Mouse (Mus musculus): ENCODE measurements around the gene Mrpl42. TPM values are rescaled to one million over a fixed set of nuclear protein-coding genes. Genes with fewer than 3 reads are reported as not detected.
"Not testable (repeated sequence)": the region's sequence is repeated elsewhere in the genome, so short reads cannot be mapped to it uniquely, and the experiment has no call there.

Gene Mrpl42
- 749 and 770 TPM in 2 replicates for polyA plus RNA-seq (2012; ENCODE audit: insufficient read depth, insufficient read length, missing spikeins)

- H3K4me1 ChIP-seq (ENCODE audit: control insufficient read depth, insufficient read depth, insufficient read length, low read length) = no peaks in the 10 kb centered on the region
- H3K4me3 ChIP-seq (ENCODE audit: insufficient read depth, low read depth, low read length) = peak within 1 kb of the TSS; percentile 100
- peak within 1 kb of the TSS; percentile 94 for H3K27ac ChIP-seq (replicated peaks; ENCODE audit: low read depth, low read length)
Observed at GRCm38 (mm10) chr10:95501463-95502081, at the start of gene Mrpl42. Gene Mrpl42 (minus strand): TSS chr10:95501940.

- no peak overlapping the region for H3K4me3 ChIP-seq (ENCODE audit: insufficient read depth, low read depth, low read length)
- H3K27ac ChIP-seq (replicated peaks; ENCODE audit: low read depth, low read length) = no peak overlapping the region
- peaks cover 11% of the 10 kb centered on the region for H3K4me1 ChIP-seq (ENCODE audit: control insufficient read depth, insufficient read depth, insufficient read length, low read length)
Observed at GRCm38 (mm10) chr10:95550506-95550905, 48.8 kb upstream of the Mrpl42 start.

- not testable (repeated sequence) for H3K27ac ChIP-seq (replicated peaks; ENCODE audit: low read depth, low read length); H3K4me1 ChIP-seq (ENCODE audit: control insufficient read depth, insufficient read depth, insufficient read length, low read length); H3K4me3 ChIP-seq (ENCODE audit: insufficient read depth, low read depth, low read length)
Observed at GRCm38 (mm10) chr10:95549080-95549479, 47.3 kb upstream of the Mrpl42 start.

- Histone ChIP-seq H3K27ac (replicated peaks; ENCODE audit: low read depth, low read length) (peak overlapping the region; percentile 40), H3K4me3 (ENCODE audit: insufficient read depth, low read depth, low read length) (no peak overlapping the region), H3K4me1 (ENCODE audit: control insufficient read depth, insufficient read depth, insufficient read length, low read length) (no peaks in the 10 kb centered on the region)
Observed at GRCm38 (mm10) chr10:95548154-95548826, 46.5 kb upstream of the Mrpl42 start.

DNA sequence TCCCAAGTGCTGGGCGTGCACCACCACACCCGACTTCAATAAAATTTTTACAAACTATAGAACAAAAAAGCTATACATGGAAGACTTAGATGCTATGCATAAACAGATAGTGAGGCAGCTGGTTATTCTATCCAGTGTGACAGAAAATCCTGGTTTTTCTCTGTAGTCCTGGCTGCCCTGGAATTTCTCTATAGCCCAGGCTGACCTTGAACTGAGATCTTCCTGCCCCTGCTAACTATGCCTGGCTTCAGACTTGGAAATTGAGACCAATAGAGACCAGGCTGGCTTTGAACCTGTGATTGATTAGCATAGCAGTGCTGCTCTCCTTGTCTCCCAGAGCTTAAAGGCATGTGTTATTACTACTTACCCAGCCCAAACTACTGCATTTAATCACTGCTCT lies 44.4 kb upstream of the Mrpl42 start:
- Histone ChIP-seq H3K4me1 (ENCODE audit: control insufficient read depth, insufficient read depth, insufficient read length, low read length) (no peaks in the 10 kb centered on the region), H3K27ac (replicated peaks; ENCODE audit: low read depth, low read length) (no peak overlapping the region), H3K4me3 (ENCODE audit: insufficient read depth, low read depth, low read length) (no peak overlapping the region)

GRCm38 (mm10) chr10:95545051-95545450 lies 43.3 kb upstream of the Mrpl42 start:
- Histone ChIP-seq H3K4me1 (ENCODE audit: control insufficient read depth, insufficient read depth, insufficient read length, low read length) (no peaks in the 10 kb centered on the region), H3K27ac (replicated peaks; ENCODE audit: low read depth, low read length) (no peak overlapping the region), H3K4me3 (ENCODE audit: insufficient read depth, low read depth, low read length) (no peak overlapping the region)

GRCm38 (mm10) chr10:95544651-95545050 lies 42.9 kb upstream of the Mrpl42 start:
- Histone ChIP-seq H3K27ac (replicated peaks; ENCODE audit: low read depth, low read length) (no peak overlapping the region), H3K4me1 (ENCODE audit: control insufficient read depth, insufficient read depth, insufficient read length, low read length) (no peaks in the 10 kb centered on the region), H3K4me3 (ENCODE audit: insufficient read depth, low read depth, low read length) (no peak overlapping the region)

- no peak overlapping the region for H3K4me3 ChIP-seq (ENCODE audit: insufficient read depth, low read depth, low read length)
- no peaks in the 10 kb centered on the region for H3K4me1 ChIP-seq (ENCODE audit: control insufficient read depth, insufficient read depth, insufficient read length, low read length)
- H3K27ac ChIP-seq (replicated peaks; ENCODE audit: low read depth, low read length) = no peak overlapping the region; the same call in 1 of the 2 replicates
Observed at GRCm38 (mm10) chr10:95544004-95544403, 42.3 kb upstream of the Mrpl42 start.

DNA sequence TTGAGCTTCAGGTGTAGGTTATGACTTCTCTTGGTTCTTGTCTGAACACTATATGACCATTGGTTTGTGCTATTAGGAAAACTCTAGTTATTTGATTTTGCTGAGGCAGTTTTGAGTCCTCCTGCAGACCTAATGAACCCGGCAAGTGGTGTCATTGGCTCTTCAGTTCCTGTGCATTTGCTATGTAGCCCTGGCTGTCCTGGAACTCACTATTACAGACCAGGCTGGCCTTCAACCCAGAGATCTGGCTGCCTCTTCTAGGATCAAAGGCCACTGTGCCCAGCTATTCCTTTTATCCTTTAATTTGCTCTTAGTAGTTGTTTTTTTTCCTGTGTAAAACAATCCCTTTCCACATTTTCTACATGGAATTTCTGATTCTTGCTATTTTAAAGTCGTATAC lies 41.6 kb upstream of the Mrpl42 start:
- Histone ChIP-seq H3K27ac (replicated peaks; ENCODE audit: low read depth, low read length) (no peak overlapping the region), H3K4me1 (ENCODE audit: control insufficient read depth, insufficient read depth, insufficient read length, low read length) (no peaks in the 10 kb centered on the region), H3K4me3 (ENCODE audit: insufficient read depth, low read depth, low read length) (no peak overlapping the region)

DNA sequence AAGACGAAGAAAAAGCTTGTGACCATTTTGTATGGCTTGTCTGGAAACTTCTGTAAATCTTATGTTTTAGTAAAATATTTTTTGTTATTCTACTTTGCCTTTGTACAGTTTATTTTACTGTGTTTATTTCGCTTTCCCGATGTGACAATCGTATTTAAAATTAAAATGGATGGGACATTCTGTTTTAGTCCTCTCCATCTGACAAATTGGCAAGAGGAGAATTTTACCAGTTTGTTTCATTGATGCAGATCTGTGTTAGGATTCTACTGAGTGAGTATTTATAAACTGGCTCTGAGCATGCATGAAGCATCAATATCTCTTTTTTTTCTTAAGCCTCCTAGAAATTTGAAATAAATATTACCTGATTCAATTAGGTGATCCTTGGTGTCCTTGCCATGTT lies 41.2 kb upstream of the Mrpl42 start:
- no peaks in the 10 kb centered on the region for H3K4me1 ChIP-seq (ENCODE audit: control insufficient read depth, insufficient read depth, insufficient read length, low read length)
- no peak overlapping the region for H3K4me3 ChIP-seq (ENCODE audit: insufficient read depth, low read depth, low read length)
- no peak overlapping the region for H3K27ac ChIP-seq (replicated peaks; ENCODE audit: low read depth, low read length)

GRCm38 (mm10) chr10:95539841-95540240 lies 38.1 kb upstream of the Mrpl42 start:
- Histone ChIP-seq H3K4me3 (ENCODE audit: insufficient read depth, low read depth, low read length) (no peak overlapping the region), H3K27ac (replicated peaks; ENCODE audit: low read depth, low read length) (no peak overlapping the region), H3K4me1 (ENCODE audit: control insufficient read depth, insufficient read depth, insufficient read length, low read length) (no peaks in the 10 kb centered on the region)

- H3K4me1 ChIP-seq (ENCODE audit: control insufficient read depth, insufficient read depth, insufficient read length, low read length) = no peaks in the 10 kb centered on the region
- no peak overlapping the region for H3K27ac ChIP-seq (replicated peaks; ENCODE audit: low read depth, low read length)
- H3K4me3 ChIP-seq (ENCODE audit: insufficient read depth, low read depth, low read length) = no peak overlapping the region
Observed at GRCm38 (mm10) chr10:95539260-95539659, 37.5 kb upstream of the Mrpl42 start.

- no peak overlapping the region for H3K27ac ChIP-seq (replicated peaks; ENCODE audit: low read depth, low read length)
- H3K4me1 ChIP-seq (ENCODE audit: control insufficient read depth, insufficient read depth, insufficient read length, low read length) = peaks cover 3% of the 10 kb centered on the region
- H3K4me3 ChIP-seq (ENCODE audit: insufficient read depth, low read depth, low read length) = no peak overlapping the region
Observed at GRCm38 (mm10) chr10:95536222-95536541, 34.4 kb upstream of the Mrpl42 start.

DNA sequence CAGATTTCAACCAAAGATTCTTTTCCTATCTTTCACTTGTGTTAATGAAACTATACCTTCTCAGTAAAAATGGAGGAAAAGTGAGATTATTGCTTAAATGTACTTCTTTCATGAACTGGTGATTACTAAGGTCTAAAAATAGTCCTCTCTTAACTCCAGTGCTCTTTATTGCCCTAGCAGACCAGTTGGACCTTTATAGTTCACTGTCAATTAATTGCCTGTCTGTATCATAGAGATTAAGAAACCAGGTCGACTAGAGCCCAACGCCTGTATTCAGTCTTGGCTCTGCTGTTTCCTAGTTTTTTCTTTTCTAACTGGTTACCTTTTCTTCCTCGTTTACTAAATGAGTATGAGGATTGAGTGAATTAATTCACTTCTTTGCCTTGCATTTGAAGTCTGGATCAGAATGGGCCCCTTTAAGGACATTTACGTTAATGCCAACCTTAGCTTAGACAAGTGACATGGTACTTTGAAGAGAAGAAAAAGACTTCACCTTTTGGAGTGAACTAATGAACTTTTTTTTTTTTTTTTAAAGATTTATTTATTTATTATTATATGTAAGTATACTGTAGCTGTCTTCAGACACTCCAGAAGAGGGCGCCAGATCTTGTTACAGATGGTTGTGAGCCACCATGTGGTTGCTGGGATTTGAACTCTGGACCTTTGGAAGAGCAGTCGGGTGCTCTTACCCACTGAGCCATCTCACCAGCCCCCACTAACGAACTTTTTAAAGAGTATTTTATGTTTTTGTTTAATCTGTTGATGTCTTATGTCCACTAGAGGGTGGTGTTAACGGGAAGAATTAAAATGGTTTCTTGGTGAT lies 33.9 kb upstream of the Mrpl42 start:
- H3K27ac ChIP-seq (replicated peaks; ENCODE audit: low read depth, low read length) = no peak overlapping the region

DNA sequence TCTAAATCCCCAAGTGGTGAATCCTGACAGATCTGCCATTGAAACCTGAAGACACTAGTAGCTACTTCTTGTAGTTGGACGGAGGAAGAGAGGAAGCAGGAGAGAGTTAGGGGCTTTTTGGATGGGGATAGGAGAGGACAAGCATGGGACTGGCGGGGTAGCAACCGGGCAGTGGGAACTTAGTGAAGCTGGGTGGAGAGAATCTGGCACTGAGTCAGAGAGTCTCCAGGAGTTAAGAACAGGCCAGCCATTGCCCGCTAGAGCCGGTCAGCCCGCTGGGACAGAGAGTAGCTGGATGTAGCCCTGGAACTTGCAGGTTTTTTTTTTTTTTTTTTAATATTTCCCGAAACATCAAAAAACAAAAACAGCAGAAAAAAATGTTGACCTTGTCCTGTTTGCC lies 31.6 kb upstream of the Mrpl42 start:
- peaks cover 11% of the 10 kb centered on the region for H3K4me1 ChIP-seq (ENCODE audit: control insufficient read depth, insufficient read depth, insufficient read length, low read length)
- H3K27ac ChIP-seq (replicated peaks; ENCODE audit: low read depth, low read length) = no peak overlapping the region
- H3K4me3 ChIP-seq (ENCODE audit: insufficient read depth, low read depth, low read length) = no peak overlapping the region

More for the DNA sequence above, 33.9 kb upstream of the Mrpl42 start:
- H3K4me1 ChIP-seq (ENCODE audit: control insufficient read depth, insufficient read depth, insufficient read length, low read length) = peaks cover 4% of the 10 kb centered on the region
- H3K4me3 ChIP-seq (ENCODE audit: insufficient read depth, low read depth, low read length) = no peak overlapping the region

All from brown adipose tissue, adult 24 weeks (tissue).